Mouse (Mus musculus) midbrain, postnatal 0 days (tissue): ENCODE results near the gene Gimap1. TPM values are rescaled to one million over a fixed set of nuclear protein-coding genes. Genes with fewer than 3 reads are reported as not detected.

Experiments used
- ATAC-seq: fragments of 200-750 bp; cut with Nextera tagmentation; 2 replicates; pipeline ENCODE4 v1.8.0; 2017; ENCODE audit warnings: moderate number of reproducible peaks, mild to moderate bottlenecking, moderate TSS enrichment, moderate library complexity; ENCODE audit not compliant: low FRiP score
- DNase-seq: peaks from one replicate; pipeline ENCODE4 v3.0.0-alpha.2; 2015; ENCODE audit warnings: low spot score
- H3K27ac ChIP-seq: fragments of 300-500 bp; sonication (generic); 2 replicates; pipeline ENCODE4 v1.5.1; 2014; ENCODE audit warnings: low read depth, mild to moderate bottlenecking, low read length, mixed read lengths
- H3K27me3 ChIP-seq: fragments of 300-500 bp; sonication (generic); 2 replicates; pipeline ENCODE4 v1.6.1; 2014; ENCODE audit warnings: low read length, control low read depth, mixed read lengths; ENCODE audit not compliant: insufficient read depth
- H3K36me3 ChIP-seq: fragments of 300-500 bp; sonication (generic); 2 replicates; pipeline ENCODE4 v1.6.1; 2014; ENCODE audit warnings: low read length, control low read depth, mixed read lengths; ENCODE audit not compliant: insufficient read depth
- H3K4me1 ChIP-seq: fragments of 300-500 bp; sonication (generic); 2 replicates; pipeline ENCODE4 v1.6.1; 2014; ENCODE audit warnings: mild to moderate bottlenecking, control low read depth, antibody characterized with exemption, low read length, mixed read lengths; ENCODE audit not compliant: insufficient read depth
- H3K4me2 ChIP-seq: fragments of 300-500 bp; sonication (generic); 2 replicates; pipeline ENCODE4 v1.6.1; 2014; ENCODE audit warnings: low read depth, mild to moderate bottlenecking, low read length, mixed read lengths; ENCODE audit not compliant: poor library complexity, severe bottlenecking
- H3K4me3 ChIP-seq: fragments of 300-500 bp; sonication (generic); 2 replicates; pipeline ENCODE4 v1.5.1; 2014; ENCODE audit warnings: low read depth, mild to moderate bottlenecking, low read length, moderate library complexity
- H3K9ac ChIP-seq: fragments of 300-500 bp; sonication (generic); replicated peaks from 2 replicates; pipeline ENCODE4 v1.6.1; 2014; ENCODE audit warnings: mild to moderate bottlenecking, low read length, moderate library complexity, mixed read lengths; ENCODE audit not compliant: poor library complexity, severe bottlenecking
- H3K9me3 ChIP-seq: fragments of 300-500 bp; sonication (generic); 2 replicates; pipeline ENCODE4 v1.6.1; 2016; ENCODE audit warnings: low read length, control low read depth
- CTCF ChIP-seq: IDR thresholded peaks from 2 replicates; pipeline ENCODE4 v1.5.1; 2016; ENCODE audit warnings: antibody characterized with exemption, mild to moderate bottlenecking
- WGBS: fragments of 180-500 bp; shearing (Covaris S2); extraction: QIAGEN DNeasy Blood & Tissue Kit; methylation state at CpG from one replicate; pipeline ENCODE4 v1.1.7; 2014; 5-methylcytosine and 5-hydroxymethylcytosine counted together
- polyA plus RNA-seq: library from polyadenylated mRNA; unstranded; fragments of >200 nt; fragmentation: Nextera tagmentation; extraction: Ambion mirVana; gene quantifications from 2 replicates; pipeline ENCODE4 v1.2.1, GENCODE M21; 2015
- total RNA-seq: library from RNA; depleted of rRNA; stranded (reverse); fragments of >200 nt; gene quantifications from 2 replicates; pipeline ENCODE4 v1.2.3, GENCODE M21; 2014

Gimap1 gene
- total and polyA plus RNA-seq, 2 experiments from 2014 or later: 1.6 to 2.9 TPM

- 82% methylated on average over 7 of the region's 7 CpGs for WGBS
- no peak for TF ChIP-seq CTCF
- no peaks in the 10 kb centered on the region for H3K4me1 ChIP-seq
Measured at GRCm38 (mm10) chr6:48747091-48747966, 8.5 kb downstream of the Gimap1 start.

GRCm38 (mm10) chr6:48763567-48764270 is 24.9 kb downstream of the Gimap1 start:
- TF ChIP-seq CTCF: no peak
- no peaks in the 10 kb centered on the region for H3K27me3 ChIP-seq
- H3K4me3 ChIP-seq: no peak overlapping the region
- no peaks in the 10 kb centered on the region for H3K9me3 ChIP-seq
- no peak overlapping the region for H3K4me2 ChIP-seq
- no peak overlapping the region for H3K9ac ChIP-seq
- no peak for DNase-seq
- H3K27ac ChIP-seq: no peak overlapping the region
- 70% methylated on average over 7 of the region's 7 CpGs for WGBS
- H3K36me3 ChIP-seq: no peaks in the 10 kb centered on the region
- no peak for ATAC-seq
- H3K4me1 ChIP-seq: no peaks in the 10 kb centered on the region

More at GRCm38 (mm10) chr6:48747091-48747966, 8.5 kb downstream of the Gimap1 start:
- Histone ChIP-seq H3K4me3 (no peak overlapping the region), H3K9ac (no peak overlapping the region), H3K9me3 (no peaks in the 10 kb centered on the region), H3K4me2 (no peak overlapping the region), H3K27ac (no peak overlapping the region), H3K36me3 (no peaks in the 10 kb centered on the region), H3K27me3 (no peaks in the 10 kb centered on the region)
- DNase-seq (no peak), ATAC-seq (no peak)

GRCm38 (mm10) chr6:48764496-48764895 is 25.6 kb downstream of the Gimap1 start:
- WGBS: 95% methylated on average over 10 of the region's 10 CpGs
- Histone ChIP-seq H3K36me3 (no peaks in the 10 kb centered on the region), H3K27ac (no peak overlapping the region), H3K27me3 (no peaks in the 10 kb centered on the region), H3K4me3 (no peak overlapping the region), H3K9me3 (no peaks in the 10 kb centered on the region), H3K4me1 (no peaks in the 10 kb centered on the region), H3K9ac (no peak overlapping the region), H3K4me2 (no peak overlapping the region)
- TF ChIP-seq CTCF: no peak
- ATAC-seq (no peak), DNase-seq (no peak)

GRCm38 (mm10) chr6:48768178-48768869 is 29.5 kb downstream of the Gimap1 start:
- no peak for ATAC-seq
- no peak for DNase-seq
- no peaks in the 10 kb centered on the region for H3K4me1 ChIP-seq
- no peak overlapping the region for H3K9ac ChIP-seq
- H3K36me3 ChIP-seq: no peaks in the 10 kb centered on the region
- H3K27ac ChIP-seq: no peak overlapping the region
- H3K4me2 ChIP-seq: no peak overlapping the region
- no peaks in the 10 kb centered on the region for H3K27me3 ChIP-seq
- 75% methylated on average over 9 of the region's 9 CpGs for WGBS
- H3K9me3 ChIP-seq: no peaks in the 10 kb centered on the region
- no peak for TF ChIP-seq CTCF
- H3K4me3 ChIP-seq: no peak overlapping the region

- ATAC-seq: no peak
- Histone ChIP-seq H3K27ac (no peak overlapping the region), H3K4me1 (no peaks in the 10 kb centered on the region), H3K9ac (no peak overlapping the region), H3K27me3 (no peaks in the 10 kb centered on the region), H3K36me3 (no peaks in the 10 kb centered on the region), H3K4me3 (no peak overlapping the region), H3K9me3 (no peaks in the 10 kb centered on the region), H3K4me2 (no peak overlapping the region)
- no peak for DNase-seq
- no peak for TF ChIP-seq CTCF
- 95% methylated on average over 3 of the region's 3 CpGs for WGBS
Measured at GRCm38 (mm10) chr6:48768933-48769332, 30.1 kb downstream of the Gimap1 start.
